Mouse (Mus musculus) G1E (cell line): Measurements from ENCODE around the gene Cirbp. TPM values are rescaled to one million over a fixed set of nuclear protein-coding genes. Genes with fewer than 3 reads are reported as not detected.

Experiments used
- ATAC-seq: 2 replicates; pipeline ENCODE4 v1.8.0; 2016; ENCODE audit warnings: mild to moderate bottlenecking; ENCODE audit not compliant: insufficient number of reproducible peaks, poor library complexity, low FRiP score, severe bottlenecking; ENCODE audit errors: extremely low read depth
- DNase-seq: peaks from one replicate; pipeline ENCODE4 v3.0.0; 2012; ENCODE audit warnings: low spot score
- H3K27me3 ChIP-seq: 2 replicates; pipeline ENCODE4 v1.6.1; 2012; ENCODE audit warnings: mild to moderate bottlenecking, low read length, inconsistent platforms; ENCODE audit not compliant: insufficient read depth
- H3K36me3 ChIP-seq: replicated peaks from 2 replicates; pipeline ENCODE3; 2012; ENCODE audit warnings: mild to moderate bottlenecking, inconsistent platforms
- H3K4me1 ChIP-seq: 2 replicates; pipeline ENCODE4 v1.6.1; 2012; ENCODE audit warnings: low read depth, low read length, inconsistent platforms, mixed read lengths; ENCODE audit not compliant: insufficient read depth
- H3K4me3 ChIP-seq: 2 replicates; pipeline ENCODE4 v1.5.1; 2012; ENCODE audit warnings: low read depth, mild to moderate bottlenecking, inconsistent platforms, low read length, moderate library complexity, mixed read lengths
- H3K9me3 ChIP-seq: replicated peaks from 2 replicates; pipeline ENCODE4 v1.6.1; 2012; ENCODE audit warnings: inconsistent platforms
- CTCF ChIP-seq: IDR thresholded peaks from 2 replicates; pipeline ENCODE4 v1.5.1; 2012; ENCODE audit warnings: low read depth, low read length, inconsistent platforms, mixed read lengths
- GATA1 ChIP-seq: IDR thresholded peaks from 2 replicates; pipeline ENCODE4 v1.6.1; 2012; ENCODE audit warnings: borderline replicate concordance, low read length, inconsistent platforms, mixed read lengths
- GATA2 ChIP-seq: IDR thresholded peaks from 2 replicates; pipeline ENCODE4 v1.6.1; 2012; ENCODE audit warnings: low read depth, low read length, inconsistent platforms, borderline replicate concordance
- POLR2AphosphoS5 ChIP-seq: IDR thresholded peaks from 2 replicates; pipeline ENCODE4 v1.6.1; 2012; ENCODE audit warnings: low read depth, low read length, inconsistent platforms; ENCODE audit not compliant: insufficient replicate concordance
- TAL1 ChIP-seq: conservative IDR thresholded peaks from 2 replicates; pipeline ENCODE4 v1.6.1; 2012; ENCODE audit warnings: low read depth, low read length, inconsistent platforms, mixed read lengths
- polyA plus RNA-seq: library from polyadenylated mRNA; stranded (reverse); fragments of >175 nt; gene quantifications from 2 replicates; pipeline ENCODE4 v1.2.3, GENCODE M21; 2012
- total RNA-seq, 2 experiments: library from RNA; stranded (forward) in 1 of 2; stranded (reverse) in 1 of 2; fragments of 200-1000 nt in 1 of 2; fragments of >200 nt in 1 of 2; fragmentation: Nextera tagmentation in 1 of 2; gene quantifications; 2 replicates each; pipeline ENCODE4 v1.2.3; 2014 to 2017

The Cirbp gene
- total and polyA plus RNA-seq, 3 experiments, result 21.2 to 45.2 (median 34.8) TPM

DNA sequence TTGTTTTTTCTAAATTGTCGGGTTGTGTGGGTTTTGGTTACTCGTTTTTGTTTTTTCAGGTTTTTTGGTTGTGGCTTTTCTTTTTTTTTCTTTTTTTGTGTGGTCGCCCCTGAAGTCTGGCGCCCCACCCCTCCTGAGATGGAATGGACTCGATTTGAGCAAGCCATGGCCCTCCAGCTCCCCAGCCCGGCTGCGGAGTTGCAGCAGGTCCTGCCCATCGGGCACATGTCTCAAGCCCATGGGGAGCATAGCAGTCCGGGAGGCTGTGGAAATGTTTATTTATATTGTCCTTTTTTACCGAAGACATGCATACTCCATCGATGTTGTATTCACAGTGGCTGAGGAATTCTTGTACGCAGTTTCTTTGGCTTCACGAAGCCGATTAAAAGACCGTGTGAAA is 5.5 kb downstream of the Cirbp start:
- H3K9me3 ChIP-seq, result peaks cover 24% of the 10 kb centered on the region
- no peaks in the 10 kb centered on the region; the same call in 1 of the 2 replicates for H3K27me3 ChIP-seq
- peaks cover 68% of the 10 kb centered on the region for H3K4me1 ChIP-seq
- no peak for DNase-seq
- TF ChIP-seq GATA1, result no peak
- no peak for TF ChIP-seq CTCF
- TF ChIP-seq TAL1, result no peak
- TF ChIP-seq GATA2, result no peak
- no peak for TF ChIP-seq POLR2AphosphoS5
- H3K36me3 ChIP-seq, result peaks cover 68% of the 10 kb centered on the region
- no peak for ATAC-seq
- peak overlapping the region; percentile 70; the same call in 1 of the 2 replicates for H3K4me3 ChIP-seq

DNA sequence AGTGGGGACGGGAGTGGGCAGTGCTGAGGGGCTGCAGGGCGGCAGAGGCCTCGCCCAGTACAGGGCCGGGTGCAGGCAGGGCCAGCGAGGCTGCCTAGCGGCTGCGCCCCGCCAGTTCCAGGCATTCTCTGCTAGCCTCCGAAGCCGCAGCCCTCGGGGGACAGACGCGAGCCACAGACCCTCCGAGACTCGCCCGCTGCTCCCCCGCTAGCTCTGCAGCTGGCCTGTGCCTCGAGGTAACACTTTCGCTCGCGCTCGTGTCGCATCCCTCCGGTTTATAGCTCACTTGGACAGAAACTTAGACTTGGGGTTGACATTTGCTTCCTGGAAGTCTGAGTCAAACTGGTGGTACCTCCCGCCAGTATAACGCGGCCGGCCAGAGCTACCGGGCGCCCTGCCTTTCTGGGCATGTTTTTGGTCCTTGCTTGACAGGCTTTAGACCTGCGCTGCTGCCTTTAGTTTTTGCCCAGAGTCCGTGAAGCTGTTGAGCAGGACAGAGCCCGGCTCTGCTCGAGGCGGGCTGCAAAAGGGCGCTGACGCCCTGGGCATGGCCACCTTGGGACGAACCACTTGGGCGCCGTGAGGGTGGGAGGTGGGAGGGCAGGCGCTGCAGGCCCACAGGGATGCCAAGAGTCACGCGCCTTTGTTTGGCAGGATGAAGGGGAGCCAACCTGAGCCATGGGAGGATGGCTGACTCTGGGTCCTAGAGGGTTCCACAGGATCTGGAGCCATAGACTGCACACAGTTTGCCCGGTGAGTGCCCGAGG is 6.2 kb downstream of the Cirbp start:
- ATAC-seq, result no peak
- peaks cover 74% of the 10 kb centered on the region for H3K36me3 ChIP-seq
- H3K9me3 ChIP-seq, result peaks cover 24% of the 10 kb centered on the region
- no peak for DNase-seq
- peaks cover 61% of the 10 kb centered on the region for H3K4me1 ChIP-seq
- H3K4me3 ChIP-seq, result peak overlapping the region; percentile 70; the same call in 1 of the 2 replicates
- TF ChIP-seq TAL1 (no peak), CTCF (no peak), GATA2 (no peak), POLR2AphosphoS5 (no peak), GATA1 (no peak)
- H3K27me3 ChIP-seq, result no peaks in the 10 kb centered on the region; the same call in 1 of the 2 replicates

DNA sequence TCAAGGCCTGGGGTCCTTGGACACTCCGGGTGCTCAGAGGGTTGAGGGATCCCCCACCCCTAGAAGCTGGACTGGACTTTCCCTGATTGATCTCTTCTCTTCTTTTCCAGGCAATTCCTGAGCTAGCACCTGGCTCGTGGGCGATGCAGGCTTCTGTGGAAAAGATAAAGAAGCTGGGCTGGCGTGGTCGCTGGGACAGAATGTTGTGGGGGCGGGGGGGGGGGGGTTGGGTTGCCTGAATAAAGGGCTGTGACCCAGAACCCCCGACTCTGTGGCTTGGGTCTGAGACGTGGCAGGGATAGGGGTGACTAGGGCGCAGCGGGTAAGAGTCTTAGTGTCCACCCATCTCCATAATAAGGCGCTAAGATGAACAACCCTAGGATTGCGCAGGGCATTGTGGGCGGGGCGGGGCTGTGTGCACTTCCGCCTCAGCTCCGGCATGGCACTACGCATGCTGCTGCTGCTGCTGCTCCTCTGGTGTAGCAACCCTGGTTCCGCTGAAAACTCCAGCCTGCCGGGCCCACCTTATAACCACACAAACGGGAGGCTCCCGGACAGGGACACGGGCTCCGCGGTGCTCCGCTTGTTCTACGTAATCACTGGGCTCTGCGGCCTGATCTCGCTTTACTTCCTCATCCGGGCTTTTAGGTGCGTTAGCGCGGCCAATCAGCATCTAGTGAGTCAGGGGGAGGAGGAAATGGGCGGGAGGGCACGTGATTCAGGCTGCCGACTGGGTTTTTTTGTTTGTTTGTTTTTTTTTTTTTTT is 6.9 kb downstream of the Cirbp start, which contains the start of gene 1600002K03Rik:
Gene 1600002K03Rik (plus strand): TSS at position 418 of the 766 bp plus-strand sequence.
- Histone ChIP-seq H3K4me3 (peak within 1 kb of the TSS; percentile 70), H3K9me3 (peaks cover 24% of the 10 kb centered on the region), H3K4me1 (peaks cover 58% of the 10 kb centered on the region), H3K36me3 (peaks cover 74% of the 10 kb centered on the region), H3K27me3 (peaks cover 4% of the 10 kb centered on the region)
- DNase-seq (peak; percentile 82), ATAC-seq (no peak)
- TF ChIP-seq POLR2AphosphoS5 (no peak), GATA1 (no peak), CTCF (no peak), GATA2 (no peak), TAL1 (no peak)

DNA sequence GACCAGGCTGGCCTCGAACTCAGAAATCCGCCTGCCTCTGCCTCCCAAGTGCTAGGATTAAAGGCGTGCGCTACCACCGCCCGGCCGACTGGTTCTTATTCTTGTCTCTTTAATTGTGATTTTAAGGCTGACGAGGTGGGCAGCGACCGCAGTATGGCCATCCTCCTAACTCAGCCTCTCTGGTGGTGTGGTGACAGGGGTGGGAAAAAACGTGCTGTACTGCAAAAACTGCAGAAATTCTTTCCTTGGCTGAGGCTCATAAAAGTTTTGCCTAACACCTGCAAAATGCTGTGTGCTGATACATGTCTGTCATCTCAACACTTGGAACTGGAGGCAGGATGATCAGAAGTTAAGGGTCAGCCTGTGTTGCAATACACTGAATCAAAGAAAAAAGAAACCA is 7.6 kb downstream of the Cirbp start:
- no peak for ATAC-seq
- Histone ChIP-seq H3K4me3 (peak overlapping the region; percentile 70; the same call in 1 of the 2 replicates), H3K36me3 (peaks cover 74% of the 10 kb centered on the region), H3K4me1 (peaks cover 57% of the 10 kb centered on the region), H3K9me3 (peaks cover 24% of the 10 kb centered on the region), H3K27me3 (peaks cover 10% of the 10 kb centered on the region)
- no peak for DNase-seq
- TF ChIP-seq TAL1 (no peak), POLR2AphosphoS5 (no peak), GATA2 (no peak), GATA1 (no peak), CTCF (no peak)

GRCm38 (mm10) chr10:80173955-80174640 is 8.3 kb downstream of the Cirbp start:
- Histone ChIP-seq H3K4me3 (no peak overlapping the region), H3K36me3 (peaks cover 73% of the 10 kb centered on the region), H3K27me3 (peaks cover 18% of the 10 kb centered on the region), H3K4me1 (peaks cover 54% of the 10 kb centered on the region), H3K9me3 (peaks cover 24% of the 10 kb centered on the region)
- no peak for DNase-seq
- ATAC-seq, result no peak
- no peak for TF ChIP-seq GATA1
- TF ChIP-seq TAL1, result no peak
- no peak for TF ChIP-seq GATA2
- no peak for TF ChIP-seq POLR2AphosphoS5
- no peak for TF ChIP-seq CTCF
